Mouse (Mus musculus) lung, postnatal 10 days (tissue): ENCODE data around the gene Myo1g.
A peak's percentile ranks its signal among the peaks of the same experiment; 100 is the strongest.
"Not testable (repeated sequence)": the region's sequence is repeated elsewhere in the genome, so short reads cannot be mapped to it uniquely, and the experiment has no call there.

Experiments
- DNase-seq: peaks from one replicate; pipeline ENCODE4 v3.0.0; 2021

Myo1g gene

DNA sequence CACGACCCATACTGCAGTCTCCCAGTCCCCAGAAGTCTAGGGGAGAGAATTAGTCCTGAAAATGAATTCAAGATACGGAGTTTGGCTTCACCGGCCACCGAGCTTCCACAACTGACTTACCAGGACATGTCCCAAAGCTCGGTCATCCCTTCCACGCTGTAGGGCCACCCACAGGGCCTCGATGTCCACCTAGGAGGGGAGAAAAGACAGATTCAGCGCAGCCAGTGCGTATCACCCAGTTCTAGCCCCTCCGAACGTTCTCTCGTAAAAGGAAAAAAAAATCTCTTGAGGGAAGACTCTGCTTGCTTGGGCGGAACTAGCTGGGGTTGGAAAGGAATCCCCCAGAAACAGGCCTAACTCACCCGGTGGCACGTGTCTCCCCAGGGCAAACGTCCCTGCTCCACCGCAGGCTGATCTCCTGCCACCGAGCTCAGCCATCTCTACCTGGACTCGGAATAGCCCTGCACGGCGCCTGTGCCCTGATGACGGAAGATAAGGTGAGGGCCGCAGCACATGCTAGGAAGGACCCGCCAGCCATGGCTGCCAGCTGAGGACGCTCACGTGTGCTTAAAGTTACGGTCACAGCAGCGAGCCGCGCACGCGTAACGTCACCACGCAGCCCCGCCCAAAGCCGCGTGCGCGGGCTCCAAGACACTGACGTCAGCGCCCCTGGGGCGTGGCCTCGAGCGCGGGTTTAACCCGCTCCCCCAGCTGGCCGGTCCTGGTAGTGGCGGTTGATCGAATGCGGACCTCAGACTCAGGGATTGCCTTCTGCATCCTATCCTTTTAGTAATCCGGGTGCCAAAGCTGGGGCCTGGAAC, 7.6 kb upstream of the Myo1g start:
- DNase-seq, result peak; percentile 97

DNA sequence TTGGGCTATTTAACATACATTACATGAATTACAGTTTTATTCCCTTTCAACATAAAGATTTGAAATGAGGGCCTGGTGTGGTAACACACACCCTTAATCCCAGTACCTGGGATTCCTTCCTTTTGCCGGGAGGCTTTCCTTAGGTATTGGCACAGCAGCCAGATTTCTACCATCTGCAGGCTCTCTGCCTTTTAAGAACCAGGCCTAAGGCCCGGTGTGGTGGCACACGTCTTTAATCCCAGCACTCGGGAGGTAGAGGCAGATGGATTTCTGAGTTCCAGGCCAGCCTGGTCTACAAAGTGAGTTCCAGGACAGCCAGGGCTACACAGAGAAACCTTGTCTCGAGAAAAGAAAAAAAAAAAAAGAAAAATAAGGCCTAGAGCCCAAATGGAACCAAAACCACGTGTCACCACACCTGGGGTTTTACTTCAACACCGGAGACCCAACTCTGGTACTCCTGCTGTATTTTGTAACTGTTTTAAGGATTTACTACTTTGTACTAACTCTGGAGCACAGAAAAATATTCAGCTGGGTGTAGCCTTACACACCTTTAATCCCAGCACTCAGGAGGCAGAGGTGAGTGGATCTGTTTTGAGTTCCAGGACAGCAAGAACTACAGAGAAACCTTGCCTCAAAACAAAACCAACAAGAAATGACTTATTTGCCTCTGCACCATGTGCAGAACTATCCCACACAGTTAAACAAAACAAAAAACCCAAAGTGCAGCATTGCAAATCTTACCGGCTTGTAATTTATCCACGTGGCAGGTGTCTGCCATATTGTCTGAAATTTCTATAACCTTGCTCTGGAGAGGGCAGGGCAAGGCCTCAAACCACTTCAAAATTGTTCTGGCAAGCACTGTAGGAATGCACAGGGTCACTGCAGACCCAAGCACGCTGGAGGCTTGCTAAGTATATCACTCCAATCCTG, 6.8 kb upstream of the Myo1g start:
- no peak for DNase-seq

DNA sequence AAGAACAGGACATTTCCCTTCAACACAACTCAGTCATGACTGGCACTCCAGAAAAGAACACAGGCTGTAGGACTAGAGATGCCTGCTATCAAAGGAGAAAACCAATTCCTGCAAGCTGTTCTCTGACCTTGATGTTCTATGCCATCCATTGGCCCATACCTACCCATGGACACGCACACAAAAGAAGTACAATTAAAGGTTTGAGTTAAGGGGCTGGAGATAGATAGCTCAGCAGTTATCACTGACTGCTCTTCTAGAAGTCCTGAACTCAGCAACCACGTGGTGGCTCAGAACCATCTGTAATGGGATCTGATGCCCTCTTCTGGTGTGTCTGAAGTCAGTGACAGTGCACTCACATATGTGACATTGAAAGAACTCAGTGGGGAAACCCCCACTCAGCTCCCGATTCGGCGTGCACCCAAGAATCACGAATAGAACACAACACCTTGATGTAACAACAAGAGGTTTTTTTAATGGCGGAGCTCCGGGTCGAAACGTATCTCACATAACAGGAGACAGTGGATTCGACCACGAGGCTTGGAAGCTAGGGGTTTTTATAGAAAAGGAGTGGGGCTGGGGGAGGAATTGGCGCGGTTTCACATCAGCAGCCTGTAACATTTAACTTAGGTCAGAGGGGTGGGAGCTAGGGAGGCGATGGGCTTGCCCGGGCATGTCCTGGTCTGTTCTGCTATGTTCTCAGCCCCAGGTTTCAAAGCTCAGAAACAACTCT, 5.9 kb upstream of the Myo1g start:
- not testable (repeated sequence) for DNase-seq

DNA sequence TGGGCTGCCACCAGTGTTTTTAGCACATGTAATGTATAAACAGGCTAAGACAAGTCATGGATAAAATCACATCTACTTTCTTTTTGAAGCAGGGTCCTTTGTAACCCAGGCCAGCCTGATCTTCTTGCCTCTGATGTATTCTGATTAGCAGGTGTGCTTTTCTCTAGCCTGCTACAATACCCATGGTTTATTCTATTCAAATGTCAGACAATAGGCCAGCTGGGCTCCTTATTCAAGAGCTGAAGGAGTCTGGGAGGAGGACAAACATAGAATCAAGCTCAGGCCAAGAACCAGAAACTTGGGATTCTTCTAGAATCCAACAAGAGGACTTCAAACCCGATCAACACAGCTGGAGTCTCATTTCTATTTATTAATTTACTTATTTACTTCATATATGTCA, 4.5 kb upstream of the Myo1g start:
- DNase-seq, result no peak

DNA sequence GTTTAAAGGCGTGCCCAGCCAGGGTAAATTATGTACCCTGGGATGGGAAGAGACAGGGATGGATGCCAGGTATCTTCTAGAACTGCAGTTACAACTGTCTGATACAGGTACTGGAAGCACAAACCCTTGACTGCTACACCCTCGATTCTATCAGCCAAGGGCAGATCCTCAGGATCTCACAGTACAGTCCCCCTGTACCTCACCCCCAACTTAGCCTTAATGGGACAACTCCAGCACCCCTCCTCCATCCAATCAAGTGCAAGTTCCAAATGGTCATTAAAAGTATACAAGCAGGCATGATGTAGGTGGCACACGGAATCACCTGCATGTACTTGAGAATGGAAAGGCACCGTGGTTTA, 4.1 kb upstream of the Myo1g start:
- DNase-seq, result no peak

DNA sequence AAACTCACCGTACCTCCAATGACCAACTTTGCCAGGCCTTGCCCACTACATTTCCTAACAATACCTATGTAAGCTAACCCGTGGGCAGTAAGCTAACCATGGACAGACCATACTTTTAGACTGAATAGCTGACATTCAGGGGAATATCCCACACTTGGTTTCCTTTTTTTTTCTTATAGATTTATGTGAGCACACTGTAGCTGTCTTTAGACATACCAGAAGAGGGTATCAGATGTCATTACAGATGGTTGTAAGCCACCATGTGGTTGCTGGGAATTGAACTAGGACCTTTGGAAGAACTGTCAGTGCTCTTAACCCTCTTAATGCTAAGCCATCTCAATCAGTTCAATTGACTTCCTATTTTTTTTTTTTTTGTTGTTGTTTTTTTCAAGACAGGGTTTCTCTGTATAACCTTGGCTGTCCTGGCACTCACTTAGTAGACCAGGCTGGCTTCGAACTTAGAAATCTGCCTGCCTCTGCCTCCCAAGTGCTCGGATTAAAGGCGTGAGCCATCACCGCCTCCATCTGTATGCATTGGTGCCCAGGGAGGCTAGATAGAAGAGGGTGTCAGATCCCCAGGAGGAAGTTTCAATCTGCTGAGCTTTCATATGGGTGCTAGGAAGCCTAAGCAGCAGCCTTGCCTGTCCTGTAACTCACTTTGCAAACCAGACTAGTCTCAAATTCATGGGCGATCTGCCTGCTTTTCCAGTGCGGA, 3.6 kb upstream of the Myo1g start:
- no peak for DNase-seq

DNA sequence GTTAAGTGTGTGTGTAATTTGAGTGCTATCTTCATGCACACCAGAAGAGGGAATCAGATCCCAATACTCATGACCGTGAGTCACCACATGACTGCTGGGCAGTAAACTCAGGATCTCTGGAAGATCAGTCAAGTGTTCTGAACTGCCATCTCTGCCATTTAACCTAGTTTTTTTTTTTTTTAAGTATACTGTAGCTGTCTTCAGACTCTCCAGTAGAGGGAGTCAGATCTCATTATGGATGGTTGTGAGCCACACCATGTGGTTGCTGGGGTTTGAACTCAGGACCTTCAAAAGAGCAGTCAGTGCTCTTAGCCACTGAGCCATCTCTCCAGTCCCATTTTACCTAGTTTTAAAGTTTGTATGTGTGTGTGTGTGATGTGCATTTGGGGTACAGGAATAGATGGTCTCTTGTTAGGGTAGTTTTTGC, 2.9 kb upstream of the Myo1g start:
- DNase-seq, result no peak

DNA sequence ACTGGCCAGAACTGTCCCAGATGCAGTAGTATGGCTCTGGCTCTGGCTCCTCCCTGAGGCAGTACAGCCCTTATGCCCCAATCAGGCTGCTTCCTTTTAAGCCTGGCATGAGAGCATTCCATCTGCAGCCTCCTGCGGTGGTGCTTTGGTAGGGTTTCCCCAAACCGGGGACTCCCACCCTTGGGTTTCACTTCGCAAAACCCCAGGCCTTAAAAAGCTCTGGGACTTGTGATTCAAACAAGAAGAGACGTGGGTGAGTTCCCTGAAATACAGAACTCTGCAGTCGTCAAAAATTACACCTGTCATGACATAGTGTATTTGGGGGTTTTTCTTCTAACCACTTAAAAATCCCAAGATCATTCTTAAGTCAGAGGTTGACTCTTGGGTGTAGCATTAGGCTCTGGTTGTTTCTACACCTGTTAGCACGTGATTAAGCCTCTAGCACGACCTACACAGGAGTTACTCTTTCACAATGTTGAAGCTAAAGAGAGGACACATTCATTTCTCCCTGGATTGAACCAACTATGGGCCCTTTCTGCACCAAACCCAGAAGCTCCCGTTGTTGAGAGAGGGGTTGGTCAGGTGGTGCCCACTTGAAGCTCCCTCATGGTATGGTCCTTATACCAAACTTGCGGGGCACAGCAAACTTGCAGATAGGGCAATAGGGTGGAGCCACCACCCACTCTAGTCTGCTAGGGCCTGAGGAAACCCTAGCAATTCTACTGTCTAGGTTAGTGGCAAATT, 2.2 kb upstream of the Myo1g start:
- DNase-seq, result no peak

DNA sequence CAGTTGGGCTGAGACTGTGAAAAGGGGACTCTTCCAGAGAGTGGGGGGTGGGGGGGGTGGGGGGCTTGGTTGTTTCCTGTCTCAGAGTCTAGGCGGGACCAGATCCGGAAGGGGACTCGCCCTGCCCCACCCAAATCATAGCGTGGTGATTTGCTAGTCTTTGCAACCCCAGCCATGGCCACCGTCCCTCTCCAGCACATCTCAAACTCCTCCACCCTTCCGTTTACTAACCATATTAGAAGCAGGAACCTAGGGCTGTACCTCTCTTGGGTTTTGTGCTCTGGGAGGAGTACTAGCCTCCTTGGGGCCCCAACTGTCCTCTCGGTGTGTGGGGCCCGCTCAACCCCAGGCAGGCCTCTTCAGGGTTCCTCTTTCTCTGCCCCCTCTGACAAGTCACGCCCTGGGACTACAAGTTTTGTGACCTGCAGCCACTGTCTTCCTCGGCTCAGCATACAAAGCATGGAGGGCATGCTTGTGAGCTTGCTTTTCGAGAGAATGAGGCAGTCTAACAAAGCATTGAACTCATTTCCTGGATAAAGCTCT, 1.2 kb downstream of the Myo1g start:
- DNase-seq, result no peak

DNA sequence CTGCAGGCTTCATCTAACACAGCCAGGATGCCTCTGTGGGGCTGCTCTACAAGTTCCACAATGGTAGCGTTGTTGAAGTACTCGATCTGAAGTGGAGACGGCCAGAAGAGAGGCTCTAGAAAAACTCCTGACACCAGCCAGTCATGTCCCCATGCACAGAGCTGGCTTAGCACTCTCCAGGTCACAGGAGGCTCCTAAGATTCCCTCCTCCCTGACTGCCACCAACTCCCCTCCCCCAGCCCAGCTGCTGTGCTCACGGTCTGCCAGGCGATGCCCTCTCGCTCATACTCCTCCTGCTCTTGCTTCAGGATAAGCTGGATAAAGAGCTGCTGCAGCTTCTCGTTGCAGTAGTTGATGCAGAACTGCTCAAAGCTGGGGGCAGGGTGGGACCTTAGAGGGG, 5.9 kb downstream of the Myo1g start:
- DNase-seq, result no peak

DNA sequence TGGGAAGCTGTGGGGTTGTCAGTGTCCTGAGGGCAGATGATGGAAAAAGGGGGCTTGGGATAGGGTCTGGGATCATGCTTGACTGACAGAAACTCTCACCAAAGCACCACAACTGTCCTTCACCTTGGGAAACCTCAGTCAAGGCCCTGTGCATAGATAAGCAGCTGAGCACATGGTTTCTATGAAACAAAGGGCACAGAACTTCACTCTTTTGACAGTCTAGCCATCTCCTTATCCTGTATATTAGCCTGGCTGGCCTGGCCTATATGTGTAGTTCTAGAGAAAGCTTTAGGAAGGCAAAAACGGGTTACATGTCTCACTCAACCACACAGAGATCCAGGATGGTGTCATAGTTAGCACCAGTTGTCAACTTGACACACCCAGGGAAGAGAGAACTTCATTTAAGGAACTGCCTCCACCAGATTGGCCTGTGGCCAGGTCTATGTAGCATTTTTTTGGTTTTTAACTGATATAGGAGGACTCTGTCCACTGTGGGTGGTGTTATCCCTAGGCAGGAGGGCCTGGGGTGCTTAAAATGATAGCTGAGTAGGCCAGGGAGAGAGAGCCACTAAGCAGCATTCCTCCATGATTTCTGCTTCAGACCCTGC, 12.4 kb downstream of the Myo1g start:
- DNase-seq, result no peak

DNA sequence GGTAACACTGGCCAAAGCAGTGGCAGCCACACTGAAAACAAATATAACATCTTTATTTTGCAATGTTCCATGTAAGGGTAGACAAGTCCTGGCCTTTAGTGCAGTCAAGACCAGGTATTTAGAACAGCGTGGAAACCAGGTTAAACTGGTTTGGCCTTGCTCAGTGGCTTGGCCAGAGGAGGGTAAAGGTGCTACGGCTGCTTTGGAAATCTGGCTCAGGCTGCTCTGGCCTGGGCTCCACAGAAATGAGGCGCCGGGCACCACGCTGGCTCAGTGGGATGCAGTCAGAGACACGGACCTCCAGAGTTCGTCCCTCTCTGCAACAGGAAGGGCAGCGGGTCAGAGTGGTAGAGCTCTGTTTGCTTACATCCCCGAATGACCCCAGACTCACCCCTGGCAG, 14.2 kb downstream of the Myo1g start:
- no peak for DNase-seq

DNA sequence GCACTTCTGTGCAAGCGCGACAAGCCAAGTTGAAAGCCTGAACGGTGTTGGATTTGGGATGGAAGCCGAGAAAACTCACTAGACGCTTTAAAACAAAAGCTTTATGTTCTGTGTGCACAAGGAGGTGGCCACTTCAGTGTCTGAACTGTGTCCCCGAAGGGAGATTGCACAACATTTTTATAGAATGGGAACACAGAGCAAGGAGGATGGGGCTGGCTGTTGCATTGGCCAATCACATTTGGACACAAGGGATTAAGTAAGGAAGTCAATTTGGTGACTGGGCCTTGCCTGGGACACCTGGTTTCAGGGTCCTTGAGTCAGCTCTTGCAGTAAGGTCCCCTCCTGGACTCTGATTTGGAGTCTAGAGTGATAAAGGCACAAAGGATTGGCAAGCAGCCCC, 16.1 kb downstream of the Myo1g start:
- DNase-seq, result peak; percentile 18

DNA sequence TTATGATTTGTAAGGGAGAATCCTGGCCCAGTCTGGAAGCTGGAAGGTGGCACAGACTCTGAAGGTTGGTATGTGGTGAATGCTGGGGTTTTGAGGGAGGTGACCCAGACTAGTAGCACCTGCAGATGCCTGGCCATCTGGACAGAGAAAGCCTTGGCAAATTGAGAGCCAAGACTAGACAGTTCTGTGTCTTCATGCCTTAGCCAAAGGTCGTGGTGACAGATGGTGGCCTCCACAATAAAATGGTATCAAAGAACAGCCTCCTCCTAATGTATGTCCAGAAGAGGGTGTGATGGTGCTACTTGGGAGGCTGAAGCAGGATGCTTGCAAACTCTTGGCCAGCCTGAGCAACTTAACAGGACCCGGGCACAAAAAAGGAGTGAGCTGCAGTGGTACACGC, 16.5 kb downstream of the Myo1g start:
- DNase-seq, result no peak

DNA sequence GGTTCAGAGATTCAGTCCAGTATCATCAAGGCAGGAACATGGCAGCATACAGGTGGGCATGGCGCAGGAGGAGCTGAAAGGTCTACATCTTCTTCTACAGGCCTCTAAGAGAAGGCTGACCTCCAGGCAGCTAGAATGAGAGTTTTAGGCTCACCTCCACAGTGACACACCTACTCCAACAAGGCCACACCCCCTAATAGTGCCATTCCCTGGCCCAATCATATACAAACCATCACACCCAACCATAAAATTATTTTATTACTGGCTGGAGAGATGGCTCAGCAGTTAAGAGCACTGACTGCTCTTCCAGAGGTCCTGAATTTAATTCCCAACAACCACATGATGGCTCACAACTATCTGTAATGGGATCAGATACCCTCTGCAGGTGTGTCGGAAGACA, 18.3 kb downstream of the Myo1g start:
- no peak for DNase-seq

DNA sequence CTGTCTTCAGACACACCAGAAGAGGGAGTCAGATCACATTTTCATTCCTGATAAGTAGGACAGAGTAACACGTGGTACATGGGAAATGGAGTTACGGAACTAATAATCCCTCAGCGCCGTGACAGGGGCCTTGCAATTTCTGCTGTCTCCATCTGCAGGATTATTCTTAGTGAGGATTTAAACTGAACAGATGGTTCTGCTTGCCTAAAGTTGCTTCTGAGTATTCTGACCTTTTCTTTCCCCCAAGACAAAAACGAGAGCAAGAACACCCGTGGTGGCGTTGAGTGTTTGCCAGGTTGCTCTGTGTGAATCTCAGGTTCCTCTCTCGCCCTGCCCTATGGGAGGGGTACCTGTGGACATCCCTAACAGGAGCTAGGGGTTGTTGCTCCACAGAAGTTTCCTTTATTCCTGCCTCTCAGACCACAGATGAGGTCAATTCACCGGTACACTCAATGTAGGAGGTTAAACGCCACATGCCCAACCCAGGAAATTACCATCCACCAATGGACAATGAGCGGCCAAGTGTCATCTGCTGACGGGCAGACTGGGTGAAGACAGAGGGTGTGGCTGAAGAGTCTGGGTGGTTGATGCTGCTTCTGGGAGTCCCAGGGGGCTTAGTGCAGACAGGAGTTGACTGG, 23.3 kb downstream of the Myo1g start:
- DNase-seq, result no peak

DNA sequence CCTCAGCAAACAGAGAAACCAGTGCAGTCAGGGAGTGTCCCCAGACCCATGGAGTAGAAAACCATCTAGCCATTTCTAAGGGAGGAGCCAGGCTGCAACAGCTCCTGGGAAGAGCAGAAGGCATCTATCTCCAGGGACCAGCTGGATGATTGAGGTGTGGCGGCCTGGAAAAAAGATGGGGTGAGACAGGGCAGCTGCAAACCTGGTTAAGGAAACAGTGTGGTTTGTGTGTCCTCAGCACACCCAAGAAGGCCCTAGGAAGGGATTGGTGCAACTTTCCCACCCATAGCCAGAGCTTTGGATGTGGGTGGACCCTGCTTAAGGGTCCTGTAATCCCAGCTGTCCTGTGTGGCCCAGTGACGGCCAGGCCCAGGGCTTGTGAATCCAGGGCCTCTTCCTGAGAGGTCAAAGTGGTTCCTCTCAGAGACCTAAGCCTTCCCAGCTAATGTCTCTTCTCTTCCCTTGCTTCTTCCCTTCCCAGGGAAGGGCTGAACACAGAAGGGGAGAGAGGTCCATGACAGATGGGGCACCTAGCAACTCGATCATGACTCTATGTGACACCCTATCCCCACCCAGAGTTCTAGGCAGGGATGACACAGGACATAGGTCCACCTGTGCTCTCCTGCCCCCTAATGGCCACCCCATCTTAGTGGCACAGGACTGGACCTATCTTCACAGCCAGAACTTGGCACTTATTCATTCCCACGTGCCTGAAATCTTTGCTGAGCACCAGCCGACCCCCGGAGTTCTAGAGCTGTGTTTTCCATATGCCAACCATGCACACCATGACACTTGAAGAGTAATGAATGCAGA, 30.9 kb downstream of the Myo1g start:
- peak; percentile 65 for DNase-seq

DNA sequence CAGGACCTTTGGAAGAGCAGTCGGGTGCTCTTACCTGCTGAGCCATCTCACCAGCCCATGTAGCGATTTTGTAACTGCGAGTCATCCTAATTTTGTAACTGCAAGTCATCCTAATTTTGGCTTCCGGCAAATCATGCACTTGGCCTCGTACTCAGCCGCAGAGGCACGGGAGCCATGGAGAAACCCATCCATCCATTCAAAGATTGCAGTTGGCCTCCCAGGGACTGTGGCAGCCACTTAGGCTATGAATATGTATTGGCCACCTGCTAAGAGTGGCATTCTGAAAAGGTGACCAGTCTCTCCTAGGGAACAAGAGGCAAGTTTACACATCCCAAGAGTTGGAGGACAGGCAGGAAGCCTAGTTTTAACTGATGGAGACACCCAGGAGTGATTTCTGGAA, 31.5 kb downstream of the Myo1g start:
- DNase-seq, result no peak

DNA sequence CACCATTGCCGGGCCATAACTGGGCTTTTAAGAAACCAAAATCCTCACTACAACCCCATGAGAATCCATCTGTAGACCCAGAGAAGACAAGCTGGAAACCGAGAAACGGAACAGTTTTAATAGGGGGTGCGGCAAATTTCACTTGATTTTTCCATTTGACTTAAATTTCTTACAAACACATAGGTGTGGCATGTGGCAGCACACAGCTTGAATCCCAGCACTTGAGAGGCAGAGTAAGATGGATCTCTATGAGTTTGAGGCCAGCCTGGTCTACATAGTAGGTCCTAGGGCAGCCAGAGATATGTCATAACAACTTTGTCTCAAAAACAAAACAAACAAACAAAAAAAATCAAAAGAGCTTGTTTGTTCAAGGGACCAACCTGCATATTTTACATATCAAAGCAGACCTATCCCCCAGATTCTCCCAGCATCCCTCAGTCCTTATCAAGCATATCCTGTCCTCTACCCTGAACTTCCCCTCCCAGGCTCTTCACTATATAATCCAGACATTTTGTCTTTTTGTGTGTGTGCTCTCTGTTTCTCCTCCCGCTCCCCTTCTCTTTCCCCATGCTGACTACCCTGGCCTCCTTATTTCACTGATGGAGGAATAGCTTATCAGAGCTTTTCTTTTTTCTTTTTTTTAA, 32.6 kb downstream of the Myo1g start:
- DNase-seq, result no peak
